13 mouse cellular contexts compared by ENCODE assay signal in the genomic region with DNA sequence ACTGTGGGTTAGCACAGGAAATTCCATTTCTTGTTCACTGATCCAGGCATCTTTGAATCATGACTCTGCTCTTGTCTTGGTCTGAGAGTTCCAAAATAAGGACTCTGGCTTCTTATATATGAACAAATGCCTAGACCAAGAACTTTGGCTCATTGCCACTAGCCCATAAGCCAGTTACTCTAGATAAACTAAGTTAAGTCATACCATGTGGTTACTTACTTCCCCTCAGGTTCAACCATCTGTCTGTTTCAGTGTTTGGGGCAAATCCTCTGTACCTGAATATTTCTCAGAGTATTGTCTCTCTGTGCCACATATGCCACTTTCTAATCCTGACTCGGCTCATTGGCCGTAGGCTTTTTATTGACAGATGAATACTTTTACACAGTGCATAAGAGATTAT.
"Had no signal": no experiment of that assay in that cellular context is flagged by ENCODE, and none has a peak within 500 bp of the region (broad histone marks: within the 10 kb centered on the region; RNA-seq: fewer than 3 reads in every experiment).

No protein-coding gene starts in this region.

- H3K4me2 ChIP-seq: liver, embryonic 11.5 days; liver, embryonic 15.5 days; lung, embryonic 15.5 days; midbrain, embryonic 13.5 days had no signal

- ATAC-seq: midbrain, embryonic 13.5 days had no signal

- H3K4me1 ChIP-seq: limb, embryonic 10.5 days; liver, embryonic 15.5 days; midbrain, embryonic 13.5 days had no signal

- H3K9me3 ChIP-seq: limb, embryonic 10.5 days; liver, embryonic 15.5 days; lung, embryonic 15.5 days; midbrain, embryonic 13.5 days had no signal

- H3K27me3 ChIP-seq: liver, embryonic 15.5 days; lung, embryonic 15.5 days; midbrain, embryonic 13.5 days had no signal

- H3K9ac ChIP-seq: liver, embryonic 15.5 days; lung, embryonic 15.5 days; midbrain, embryonic 13.5 days had no signal

- H3K36me3 ChIP-seq: limb, embryonic 10.5 days; liver, embryonic 15.5 days; lung, embryonic 15.5 days; midbrain, embryonic 13.5 days had no signal

- H3K4me3 ChIP-seq: layer of hippocampus, adult 2 months; left cerebral cortex, adult 2 months; limb, embryonic 10.5 days; liver, embryonic 15.5 days; lung, embryonic 15.5 days; midbrain, embryonic 13.5 days had no signal

- DNase-seq: kidney, postnatal 10 days; kidney, postnatal 4 days; lung, postnatal 14 days; right cerebral cortex, postnatal 14 days; thymus, postnatal 36 days had no signal

- H3K27ac ChIP-seq: layer of hippocampus, adult 2 months; left cerebral cortex, adult 2 months; limb, embryonic 10.5 days; liver, embryonic 15.5 days; lung, embryonic 15.5 days; macrophage; midbrain, embryonic 13.5 days had no signal
